Mouse (Mus musculus) midbrain, embryonic 12.5 days (tissue): ENCODE measurements around the gene Cnksr1. TPM values are rescaled to one million over a fixed set of nuclear protein-coding genes. Genes with fewer than 3 reads are reported as not detected.
"Not testable (repeated sequence)": the region's sequence is repeated elsewhere in the genome, so short reads cannot be mapped to it uniquely, and the experiment has no call there.

ENCODE experiments used
- ATAC-seq: fragments of 200-750 bp; cut with Nextera tagmentation; 2 replicates; pipeline ENCODE4 v1.8.0; 2017; ENCODE audit warnings: low read depth, moderate TSS enrichment, moderate library complexity; ENCODE audit not compliant: low FRiP score
- H3K27ac ChIP-seq: fragments of 300-500 bp; sonication (generic); replicated peaks from 2 replicates; pipeline ENCODE4 v1.5.1; 2016; ENCODE audit warnings: mild to moderate bottlenecking
- H3K27me3 ChIP-seq: fragments of 300-500 bp; sonication (generic); 2 replicates; pipeline ENCODE4 v1.6.1; 2016; ENCODE audit warnings: mild to moderate bottlenecking
- H3K36me3 ChIP-seq: fragments of 300-500 bp; sonication (generic); 2 replicates; pipeline ENCODE4 v1.6.1; 2016
- H3K4me1 ChIP-seq: fragments of 300-500 bp; sonication (generic); 2 replicates; pipeline ENCODE4 v1.6.1; 2016
- H3K4me2 ChIP-seq: fragments of 300-500 bp; sonication (generic); replicated peaks from 2 replicates; pipeline ENCODE4 v1.6.1; 2016; ENCODE audit warnings: mild to moderate bottlenecking, moderate library complexity
- H3K4me3 ChIP-seq: fragments of 300-500 bp; sonication (generic); 2 replicates; pipeline ENCODE4 v1.5.1; 2016; ENCODE audit warnings: mild to moderate bottlenecking
- H3K9ac ChIP-seq: fragments of 300-500 bp; sonication (generic); replicated peaks from 2 replicates; pipeline ENCODE4 v1.6.1; 2016; ENCODE audit warnings: mild to moderate bottlenecking, moderate library complexity
- H3K9me3 ChIP-seq: fragments of 300-500 bp; sonication (generic); 2 replicates; pipeline ENCODE4 v1.6.1; 2016; ENCODE audit warnings: mild to moderate bottlenecking
- WGBS: fragments of 180-500 bp; shearing (Covaris S2); methylation state at CpG from one replicate; pipeline ENCODE4 v1.1.7; 2016; 5-methylcytosine and 5-hydroxymethylcytosine counted together
- polyA plus RNA-seq: library from polyadenylated mRNA; unstranded; fragments of >200 nt; fragmentation: Nextera tagmentation; extraction: Ambion mirVana; gene quantifications from 2 replicates; pipeline ENCODE4 v1.2.1, GENCODE M21; 2016

Gene Cnksr1
- 0.26 and 0.46 TPM in 2 replicates for polyA plus RNA-seq

DNA sequence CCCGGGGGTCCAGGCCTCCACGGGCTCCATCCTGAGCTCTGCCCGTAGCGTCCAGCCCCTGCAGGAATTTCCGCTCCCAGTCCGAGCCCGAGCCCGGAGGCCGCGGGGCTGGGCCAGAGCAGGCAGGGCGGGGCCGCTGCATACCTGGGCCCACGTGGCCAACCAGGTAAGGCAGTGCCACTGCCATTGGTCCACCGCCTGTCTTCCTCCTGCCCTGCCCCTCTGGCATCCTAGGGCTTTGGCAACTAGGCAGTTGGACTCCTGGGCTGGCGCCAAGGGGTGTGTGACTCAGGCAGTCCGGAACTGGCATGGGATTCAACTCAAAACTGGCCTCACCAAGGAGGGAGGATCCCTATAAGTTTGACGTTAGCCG is at the start of gene Cnksr1:
Cnksr1 (minus strand) TSS at position 121 of the 373 bp plus-strand sequence.
- ATAC-seq = no peak

GRCm38 (mm10) chr4:134287575-134288025 is 49.4 kb upstream of the Cnksr1 start, which contains the start of gene Pdik1l:
Gene Pdik1l (minus strand): TSS chr4:134287895.
- WGBS = under 1% methylated on average over 31 of the region's 43 CpGs
- H3K27ac ChIP-seq = peak within 1 kb of the TSS; percentile 100
- ATAC-seq = peak; percentile 80

More for the DNA sequence above, at the start of gene Cnksr1:
- Histone ChIP-seq H3K27ac (no peak within 1 kb of the TSS), H3K4me2 (no peak within 1 kb of the TSS; the same call in 1 of the 2 replicates), H3K4me3 (no peak within 1 kb of the TSS), H3K9ac (no peak within 1 kb of the TSS), H3K27me3 (peaks cover 28% of the 10 kb centered on the region), H3K4me1 (peaks cover 8% of the 10 kb centered on the region; the same call in 1 of the 2 replicates), H3K36me3 (0 out of 2 replicates have a peak, but pooled peaks cover 2% of the 10 kb centered on the region), H3K9me3 (no peaks in the 10 kb centered on the region)
- 2% methylated on average over 18 of the region's 18 CpGs for WGBS

GRCm38 (mm10) chr4:134287168-134287564 is 49.0 kb upstream of the Cnksr1 start:
- H3K27ac ChIP-seq = peak overlapping the region; percentile 100
- peak; percentile 95 for ATAC-seq
- peaks cover 24% of the 10 kb centered on the region for H3K36me3 ChIP-seq
- peak overlapping the region; percentile 99 for H3K9ac ChIP-seq
- H3K4me3 ChIP-seq = peak overlapping the region; percentile 88
- H3K9me3 ChIP-seq = no peaks in the 10 kb centered on the region
- peak overlapping the region; percentile 92 for H3K4me2 ChIP-seq
- WGBS = under 1% methylated on average over 49 of the region's 59 CpGs
- H3K4me1 ChIP-seq = peaks cover 21% of the 10 kb centered on the region
- no peaks in the 10 kb centered on the region for H3K27me3 ChIP-seq

More at GRCm38 (mm10) chr4:134287575-134288025, 49.4 kb upstream of the Cnksr1 start, which contains the start of gene Pdik1l:
- H3K9me3 ChIP-seq = no peaks in the 10 kb centered on the region
- peaks cover 4% of the 10 kb centered on the region; the same call in 1 of the 2 replicates for H3K27me3 ChIP-seq
- H3K4me2 ChIP-seq = peak within 1 kb of the TSS; percentile 92
- peak within 1 kb of the TSS; percentile 88 for H3K4me3 ChIP-seq
- H3K36me3 ChIP-seq = peaks cover 21% of the 10 kb centered on the region; the same call in 1 of the 2 replicates
- peak within 1 kb of the TSS; percentile 99 for H3K9ac ChIP-seq
- H3K4me1 ChIP-seq = peaks cover 21% of the 10 kb centered on the region

DNA sequence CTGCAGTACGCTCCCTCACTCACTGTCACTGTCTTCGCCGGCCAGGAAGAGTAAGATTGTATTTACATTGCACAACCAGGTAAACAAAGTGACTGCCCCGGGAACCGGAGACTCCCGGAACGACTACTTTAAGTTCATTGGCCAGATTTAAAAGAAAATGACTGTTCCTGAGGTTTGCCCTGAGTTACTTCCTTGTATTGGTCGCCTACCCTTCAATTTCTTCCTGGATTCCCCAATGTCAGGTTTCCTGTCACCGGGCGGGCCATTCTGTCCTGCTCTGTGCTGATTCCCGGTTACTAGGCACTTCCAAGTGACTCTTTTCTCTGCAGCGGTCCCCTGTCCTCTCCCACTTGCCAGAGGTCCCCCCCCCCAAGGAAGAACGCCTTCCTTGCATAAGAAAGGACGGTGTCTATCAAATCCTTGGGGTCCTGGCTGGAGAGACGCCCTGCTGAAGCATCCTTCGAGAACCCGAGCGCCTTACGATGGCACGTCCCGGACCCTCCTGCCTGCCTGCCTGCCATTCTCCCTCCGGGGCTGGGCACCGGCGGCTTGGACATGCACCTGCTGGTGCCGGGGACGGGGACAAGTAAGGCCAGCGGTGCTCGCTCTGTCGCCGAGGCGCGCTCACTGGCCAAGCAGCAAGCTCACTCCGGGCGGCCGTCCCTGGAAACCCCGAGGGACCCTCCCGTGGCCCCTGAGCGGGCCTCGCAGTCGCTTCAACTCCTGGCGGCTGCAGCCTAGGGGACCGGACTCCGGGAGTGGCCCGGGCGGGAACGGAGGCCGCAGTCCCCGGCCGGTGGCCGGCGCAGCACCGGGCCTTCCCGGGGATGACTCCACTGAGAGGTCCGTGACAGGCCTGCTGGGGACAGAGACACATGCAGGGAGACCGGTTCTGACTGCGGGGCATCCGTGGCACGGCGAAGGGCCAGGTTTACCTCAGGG is 48.3 kb upstream of the Cnksr1 start:
- Histone ChIP-seq H3K4me2 (peak overlapping the region; percentile 92), H3K36me3 (peaks cover 29% of the 10 kb centered on the region), H3K4me3 (peak overlapping the region; percentile 88), H3K27ac (peak overlapping the region; percentile 100), H3K27me3 (no peaks in the 10 kb centered on the region), H3K9ac (peak overlapping the region; percentile 99), H3K9me3 (no peaks in the 10 kb centered on the region), H3K4me1 (peaks cover 21% of the 10 kb centered on the region)
- ATAC-seq = peak; percentile 35
- WGBS = 3% methylated on average over 59 of the region's 59 CpGs

DNA sequence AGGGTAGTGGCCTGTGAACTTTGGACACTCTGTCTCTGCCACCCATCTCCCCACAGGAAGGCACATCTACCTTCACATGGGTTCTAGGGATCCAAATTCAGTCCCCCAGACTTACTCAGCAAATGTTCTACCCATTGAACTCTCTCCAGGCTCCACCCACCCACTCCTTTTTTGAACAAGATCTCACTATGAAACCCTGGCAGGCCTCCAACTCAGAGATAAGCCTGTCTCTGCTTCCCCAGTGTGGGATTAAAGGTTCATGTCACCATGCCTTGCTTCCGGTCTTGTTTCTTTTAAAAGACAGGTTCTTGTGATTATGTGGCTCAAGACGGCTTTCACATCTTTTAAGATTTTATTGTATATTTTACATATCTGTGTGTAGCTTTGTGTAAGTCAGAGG is 46.7 kb upstream of the Cnksr1 start:
- Histone ChIP-seq H3K4me3 (no peak overlapping the region), H3K4me1 (peaks cover 21% of the 10 kb centered on the region), H3K4me2 (no peak overlapping the region), H3K27me3 (no peaks in the 10 kb centered on the region), H3K27ac (no peak overlapping the region), H3K9me3 (no peaks in the 10 kb centered on the region), H3K9ac (no peak overlapping the region), H3K36me3 (peaks cover 33% of the 10 kb centered on the region)
- 98% methylated on average over 2 of the region's 2 CpGs for WGBS
- ATAC-seq = no peak

DNA sequence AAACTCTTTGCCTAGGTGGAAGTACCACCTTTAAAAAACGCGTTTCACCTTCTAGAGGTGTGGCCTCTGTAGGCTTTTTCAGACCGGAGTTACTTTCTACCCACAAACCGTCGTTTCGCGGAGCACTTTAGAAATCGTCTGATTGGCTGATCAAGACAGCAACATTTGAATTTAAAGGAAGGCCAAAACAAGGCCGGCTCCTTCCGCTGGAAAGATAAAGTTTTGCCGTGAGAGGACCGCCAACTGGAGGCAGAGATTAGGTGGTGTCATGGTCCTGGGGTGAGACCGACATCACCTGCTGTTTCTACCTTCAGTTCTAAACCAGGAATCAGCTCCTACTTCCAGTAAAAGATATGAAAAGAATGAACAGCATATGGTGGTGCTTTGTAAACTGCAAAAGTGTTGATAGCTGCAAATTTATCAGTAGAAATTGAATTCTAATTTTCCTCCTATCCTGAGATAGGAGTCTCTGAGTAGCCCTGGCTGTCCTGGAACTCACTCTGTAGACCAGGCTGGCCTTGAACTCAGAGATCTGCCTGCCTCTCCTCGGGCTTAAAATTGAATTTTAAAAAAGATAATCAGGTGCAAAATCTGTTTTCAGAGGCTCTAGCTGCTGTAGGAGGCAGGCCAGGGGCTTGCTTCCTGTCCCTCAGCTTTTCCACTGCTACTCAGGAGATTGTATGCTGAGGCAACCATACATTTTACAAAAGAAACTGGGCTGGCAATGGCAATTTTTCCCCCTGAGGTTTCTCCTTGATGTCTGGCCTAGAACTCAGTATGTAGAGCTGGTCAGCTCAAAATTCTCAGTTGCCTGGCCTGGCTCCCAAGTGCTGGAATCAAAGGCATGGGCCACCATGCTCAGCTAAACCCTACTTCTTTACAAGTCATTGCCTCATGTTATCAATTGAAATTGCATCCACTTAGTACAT is 35.5 kb upstream of the Cnksr1 start:
- ATAC-seq = no peak

DNA sequence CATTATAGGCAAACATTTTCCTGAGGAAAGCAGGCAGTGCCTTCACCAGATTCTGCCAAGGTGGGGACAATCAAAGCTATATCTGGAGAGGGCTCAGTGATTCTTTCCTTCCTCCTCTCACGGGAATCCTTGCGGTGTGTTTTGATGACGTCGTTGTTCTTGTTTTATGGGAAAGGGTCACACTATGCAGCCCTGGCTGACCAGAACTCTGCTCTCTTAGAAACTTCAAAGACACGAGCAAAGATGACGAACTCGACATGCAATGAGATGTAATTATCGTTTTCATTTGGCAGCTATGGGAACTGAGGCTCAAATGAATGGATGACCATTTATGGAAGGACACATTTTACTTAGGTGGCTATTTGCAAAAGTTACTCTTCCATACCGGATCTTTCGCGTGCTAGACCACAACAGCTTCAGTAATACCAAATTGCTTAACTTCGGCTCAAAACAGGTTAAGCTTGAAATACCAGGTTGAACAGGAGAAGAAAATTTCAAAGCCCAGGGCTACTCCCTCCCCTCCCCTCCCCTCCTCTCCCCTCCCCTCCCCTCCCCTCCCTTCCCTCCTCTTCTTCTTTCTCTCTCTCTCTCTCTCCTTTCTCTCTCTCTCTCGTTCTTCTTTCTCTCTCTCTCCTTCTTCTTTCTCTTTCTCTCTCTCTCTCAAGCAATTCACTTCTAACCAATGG is 34.7 kb upstream of the Cnksr1 start:
- 37% methylated on average over 12 of the region's 13 CpGs for WGBS
- no peak overlapping the region for H3K9ac ChIP-seq
- H3K27ac ChIP-seq = no peak overlapping the region
- H3K4me1 ChIP-seq = 0 out of 2 replicates have a peak, but pooled peaks cover 3% of the 10 kb centered on the region
- no peak overlapping the region; the same call in 1 of the 2 replicates for H3K4me2 ChIP-seq
- peaks cover 23% of the 10 kb centered on the region for H3K36me3 ChIP-seq
- ATAC-seq = no peak
- H3K9me3 ChIP-seq = no peaks in the 10 kb centered on the region
- no peak overlapping the region for H3K4me3 ChIP-seq
- H3K27me3 ChIP-seq = no peaks in the 10 kb centered on the region

More for the DNA sequence above, 35.5 kb upstream of the Cnksr1 start:
- Histone ChIP-seq H3K9me3 (no peaks in the 10 kb centered on the region), H3K9ac (no peak overlapping the region), H3K36me3 (peaks cover 29% of the 10 kb centered on the region), H3K4me1 (0 out of 2 replicates have a peak, but pooled peaks cover 3% of the 10 kb centered on the region), H3K27ac (no peak overlapping the region), H3K4me2 (no peak overlapping the region; the same call in 1 of the 2 replicates), H3K27me3 (no peaks in the 10 kb centered on the region), H3K4me3 (no peak overlapping the region)
- WGBS = 6% methylated on average over 14 of the region's 14 CpGs

DNA sequence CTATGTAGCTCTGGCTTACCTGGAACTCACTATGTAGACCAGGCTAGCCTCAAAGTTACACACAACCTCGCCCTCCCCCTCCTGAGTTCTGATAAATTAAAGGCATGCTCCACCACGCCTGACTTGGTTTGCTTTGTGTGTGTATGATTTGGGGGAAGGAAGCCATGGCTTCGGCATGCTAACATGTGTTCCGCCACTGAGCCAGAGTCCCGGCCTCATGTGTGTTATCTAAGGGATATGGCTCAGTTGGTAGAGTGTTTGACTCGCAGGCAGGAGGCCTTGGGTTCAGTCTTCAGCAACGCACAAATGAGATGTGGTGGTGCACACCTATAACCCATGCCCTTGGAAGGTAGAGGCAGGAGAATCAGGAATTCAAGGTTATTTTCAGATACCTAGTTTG is 33.8 kb upstream of the Cnksr1 start:
- 83% methylated on average over 7 of the region's 7 CpGs for WGBS
- no peak for ATAC-seq
- Histone ChIP-seq H3K4me2 (no peak overlapping the region), H3K27me3 (no peaks in the 10 kb centered on the region), H3K9me3 (no peaks in the 10 kb centered on the region), H3K36me3 (peaks cover 14% of the 10 kb centered on the region), H3K27ac (no peak overlapping the region), H3K4me1 (0 out of 2 replicates have a peak, but pooled peaks cover 3% of the 10 kb centered on the region), H3K9ac (no peak overlapping the region), H3K4me3 (no peak overlapping the region)

- not testable (repeated sequence) for H3K36me3 ChIP-seq, H3K27ac ChIP-seq, H3K4me2 ChIP-seq, H3K9ac ChIP-seq, H3K4me1 ChIP-seq, H3K9me3 ChIP-seq, ATAC-seq, H3K27me3 ChIP-seq, H3K4me3 ChIP-seq
Measured at GRCm38 (mm10) chr4:134269622-134270021, 31.4 kb upstream of the Cnksr1 start.

DNA sequence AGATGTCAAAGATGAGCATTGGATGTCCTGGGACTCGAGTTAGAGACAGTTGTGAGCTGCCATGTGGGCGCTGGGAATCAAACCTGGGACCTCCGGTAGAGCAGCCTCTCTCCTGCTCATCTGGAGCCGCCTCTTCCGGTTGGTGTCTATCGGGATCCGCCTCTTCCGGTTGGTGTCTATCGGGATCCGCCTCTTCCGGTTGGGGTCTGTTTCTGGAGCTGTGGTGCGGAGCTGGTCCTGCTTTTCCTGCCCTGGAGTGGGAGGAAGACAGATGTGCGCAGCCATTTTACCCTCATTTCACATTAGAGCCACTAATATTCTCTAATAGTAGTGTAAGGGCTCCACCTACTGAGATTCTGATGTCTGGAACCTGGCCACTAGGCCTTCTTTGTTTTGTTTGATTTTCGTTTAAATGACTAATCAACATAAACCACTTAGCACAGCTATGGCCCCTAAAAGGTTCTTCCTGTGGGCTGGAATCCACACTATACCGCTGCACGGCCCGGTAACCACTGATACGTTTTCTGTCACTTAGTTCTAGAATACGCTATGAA is 30.0 kb upstream of the Cnksr1 start:
- H3K4me1 ChIP-seq = 0 out of 2 replicates have a peak, but pooled peaks cover under 1% of the 10 kb centered on the region
- H3K4me3 ChIP-seq = no peak overlapping the region
- H3K27ac ChIP-seq = no peak overlapping the region
- no peak for ATAC-seq
- no peaks in the 10 kb centered on the region for H3K9me3 ChIP-seq
- no peak overlapping the region for H3K9ac ChIP-seq
- H3K27me3 ChIP-seq = no peaks in the 10 kb centered on the region
- no peaks in the 10 kb centered on the region for H3K36me3 ChIP-seq
- WGBS = 88% methylated on average over 19 of the region's 19 CpGs
- no peak overlapping the region for H3K4me2 ChIP-seq
